Mouse (Mus musculus) hindbrain, embryonic 11.5 days (tissue): ENCODE data around the gene Tjp3. TPM values are rescaled to one million over a fixed set of nuclear protein-coding genes. Genes with fewer than 3 reads are reported as not detected.
A peak's percentile ranks its signal among the peaks of the same experiment; 100 is the strongest.

Experiments
- ATAC-seq: fragments of 200-750 bp; cut with Nextera tagmentation; 2 replicates; pipeline ENCODE4 v1.8.0; 2017; ENCODE audit warnings: mild to moderate bottlenecking, moderate TSS enrichment, moderate library complexity; ENCODE audit not compliant: low FRiP score
- DNase-seq: peaks from one replicate; pipeline ENCODE4 v3.0.0-alpha.2; 2015; ENCODE audit warnings: low spot score
- H3K27ac ChIP-seq: fragments of 300-500 bp; sonication (generic); 2 replicates; pipeline ENCODE4 v1.5.1; 2014; ENCODE audit warnings: mild to moderate bottlenecking, low read depth, low read length
- H3K27me3 ChIP-seq: fragments of 300-500 bp; sonication (generic); 2 replicates; pipeline ENCODE4 v1.6.1; 2014; ENCODE audit warnings: mild to moderate bottlenecking, low read length, moderate library complexity, mixed read lengths; ENCODE audit not compliant: control insufficient read depth, insufficient read depth
- H3K36me3 ChIP-seq: fragments of 300-500 bp; sonication (generic); 2 replicates; pipeline ENCODE4 v1.6.1; 2014; ENCODE audit warnings: mild to moderate bottlenecking, low read length, moderate library complexity, mixed read lengths; ENCODE audit not compliant: control insufficient read depth, insufficient read depth
- H3K4me1 ChIP-seq: fragments of 300-500 bp; sonication (generic); replicated peaks from 2 replicates; pipeline ENCODE4 v1.6.1; 2014; ENCODE audit warnings: low read length, mixed read lengths; ENCODE audit not compliant: control insufficient read depth, insufficient read depth
- H3K4me2 ChIP-seq: fragments of 300-500 bp; sonication (generic); replicated peaks from 2 replicates; pipeline ENCODE4 v1.6.1; 2014; ENCODE audit warnings: mild to moderate bottlenecking, low read depth, low read length
- H3K4me3 ChIP-seq: fragments of 300-500 bp; sonication (generic); 2 replicates; pipeline ENCODE4 v1.5.1; 2014; ENCODE audit warnings: low read depth, low read length
- H3K9ac ChIP-seq: fragments of 300-500 bp; sonication (generic); 2 replicates; pipeline ENCODE4 v1.6.1; 2014; ENCODE audit warnings: low read depth, low read length
- H3K9me3 ChIP-seq: fragments of 300-500 bp; sonication (generic); 2 replicates; pipeline ENCODE4 v1.6.1; 2016; ENCODE audit warnings: low read length; ENCODE audit not compliant: control insufficient read depth
- WGBS: fragments of 180-500 bp; shearing (Covaris S2); extraction: QIAGEN DNeasy Blood & Tissue Kit; methylation state at CpG from one replicate; pipeline ENCODE4 v1.1.7; 2014; 5-methylcytosine and 5-hydroxymethylcytosine counted together
- polyA plus RNA-seq: library from polyadenylated mRNA; unstranded; fragments of >200 nt; fragmentation: Nextera tagmentation; extraction: Ambion mirVana; gene quantifications from 2 replicates; pipeline ENCODE4 v1.2.1, GENCODE M21; 2014

Gene Tjp3
- polyA plus RNA-seq, 1 experiment from 2014 or later: 3.9 TPM

DNA sequence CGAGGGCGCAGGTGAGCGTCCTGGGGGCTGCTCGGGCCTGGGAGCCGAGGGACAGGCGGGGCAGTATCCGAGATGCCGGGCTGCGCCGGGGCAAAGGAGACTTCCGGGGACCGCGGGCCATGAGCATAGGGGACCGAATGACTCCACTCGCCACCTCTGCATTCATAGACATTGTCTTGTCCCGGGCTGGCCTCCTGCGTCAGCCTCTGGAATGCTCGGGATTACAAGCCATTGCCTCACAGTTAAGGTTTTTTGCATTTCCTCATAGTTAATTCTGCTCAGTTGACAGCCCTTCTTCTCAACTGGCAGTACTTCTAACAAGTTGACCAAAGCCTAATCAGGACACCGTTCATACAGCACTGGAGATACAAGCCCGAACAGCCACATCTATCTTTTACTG, 30.1 kb upstream of the Tjp3 start:
- Histone ChIP-seq H3K4me2 (peak overlapping the region; percentile 78), H3K4me3 (peak overlapping the region; percentile 99), H3K27me3 (no peaks in the 10 kb centered on the region), H3K27ac (peak overlapping the region; percentile 80), H3K36me3 (peaks cover 20% of the 10 kb centered on the region), H3K9me3 (no peaks in the 10 kb centered on the region), H3K9ac (peak overlapping the region; percentile 90), H3K4me1 (peaks cover 15% of the 10 kb centered on the region)
- DNase-seq (no peak), ATAC-seq (peak; percentile 0)
- 4% methylated on average over 20 of the region's 20 CpGs for WGBS

GRCm38 (mm10) chr10:81320550-81321347, 29.4 kb upstream of the Tjp3 start, which contains the start of gene Cactin:
Cactin (plus strand) TSS chr10:81321103.
- Histone ChIP-seq H3K4me3 (peak within 1 kb of the TSS; percentile 99), H3K36me3 (peaks cover 16% of the 10 kb centered on the region), H3K27me3 (no peaks in the 10 kb centered on the region), H3K9ac (peak within 1 kb of the TSS; percentile 90), H3K9me3 (no peaks in the 10 kb centered on the region), H3K27ac (peak within 1 kb of the TSS; percentile 80), H3K4me2 (peak within 1 kb of the TSS; percentile 78), H3K4me1 (peaks cover 15% of the 10 kb centered on the region)
- peak; percentile 100 for DNase-seq
- under 1% methylated on average over 68 of the region's 68 CpGs for WGBS
- peak; percentile 94 for ATAC-seq

DNA sequence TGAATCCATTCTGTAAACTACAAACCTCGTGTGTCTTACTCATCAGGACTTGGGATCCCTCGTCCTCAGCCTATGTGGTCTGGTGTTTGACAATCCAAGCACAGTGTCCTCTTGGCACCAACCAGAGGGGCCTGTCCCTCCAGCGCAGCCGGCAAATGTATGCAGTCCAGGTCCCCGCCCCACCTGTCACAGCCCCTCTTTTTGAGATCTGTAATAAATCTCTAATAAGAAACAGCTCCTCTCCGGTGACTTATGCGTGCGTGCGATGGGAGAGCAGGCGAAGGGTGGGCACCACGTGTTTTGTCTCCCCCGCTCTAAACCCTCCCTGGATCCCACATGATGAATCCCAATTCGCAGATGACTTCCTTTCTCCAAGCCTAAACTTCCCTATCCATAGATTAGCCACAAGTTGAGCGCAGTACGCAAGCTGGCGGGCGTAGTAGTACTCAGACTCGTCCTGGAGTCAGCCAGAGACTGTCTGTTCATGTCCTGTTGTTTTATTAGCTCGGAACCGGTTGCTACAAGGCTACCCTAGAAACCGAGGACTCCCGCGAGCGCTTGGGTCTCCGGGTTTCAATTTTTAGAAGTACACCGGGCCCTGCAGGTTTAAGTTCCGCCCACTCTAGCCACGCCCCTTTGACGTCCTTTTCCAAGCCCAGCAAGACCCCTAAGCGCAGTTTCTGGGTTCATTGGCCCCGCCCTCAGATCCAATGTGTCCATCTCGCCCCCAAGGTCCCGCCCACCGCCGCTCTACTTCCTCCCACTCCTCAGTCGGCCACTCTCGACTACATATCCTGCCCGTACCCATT, 28.6 kb upstream of the Tjp3 start:
- Histone ChIP-seq H3K27ac (peak overlapping the region; percentile 80), H3K4me3 (peak overlapping the region; percentile 99), H3K4me1 (peaks cover 15% of the 10 kb centered on the region), H3K27me3 (no peaks in the 10 kb centered on the region), H3K9me3 (no peaks in the 10 kb centered on the region), H3K4me2 (peak overlapping the region; percentile 78), H3K36me3 (peaks cover 11% of the 10 kb centered on the region), H3K9ac (peak overlapping the region; percentile 54)
- WGBS: 2% methylated on average over 38 of the region's 38 CpGs
- DNase-seq (peak; percentile 98), ATAC-seq (peak; percentile 3)

- ATAC-seq (no peak), DNase-seq (no peak)
- H3K4me1 ChIP-seq: peaks cover 15% of the 10 kb centered on the region
- H3K4me3 ChIP-seq: peak overlapping the region; percentile 99; the same call in 1 of the 2 replicates
- peaks cover 9% of the 10 kb centered on the region for H3K36me3 ChIP-seq
- peak overlapping the region; percentile 80; the same call in 1 of the 2 replicates for H3K27ac ChIP-seq
- WGBS: 53% methylated on average over 8 of the region's 8 CpGs
- H3K4me2 ChIP-seq: peak overlapping the region; percentile 78
- H3K9ac ChIP-seq: peak overlapping the region; percentile 54
- H3K27me3 ChIP-seq: no peaks in the 10 kb centered on the region
- H3K9me3 ChIP-seq: no peaks in the 10 kb centered on the region
These were observed 27.9 kb upstream of the Tjp3 start for GRCm38 (mm10) chr10:81319330-81319699.

- Histone ChIP-seq H3K27me3 (no peaks in the 10 kb centered on the region), H3K36me3 (peaks cover 6% of the 10 kb centered on the region; the same call in 1 of the 2 replicates), H3K9me3 (no peaks in the 10 kb centered on the region), H3K9ac (no peak overlapping the region), H3K4me3 (no peak overlapping the region), H3K27ac (no peak overlapping the region), H3K4me2 (no peak overlapping the region; the same call in 1 of the 2 replicates), H3K4me1 (peaks cover 15% of the 10 kb centered on the region)
- DNase-seq: no peak
- no peak for ATAC-seq
- 92% methylated on average over 13 of the region's 13 CpGs for WGBS
These were observed 27.4 kb upstream of the Tjp3 start for GRCm38 (mm10) chr10:81318589-81319329.

DNA sequence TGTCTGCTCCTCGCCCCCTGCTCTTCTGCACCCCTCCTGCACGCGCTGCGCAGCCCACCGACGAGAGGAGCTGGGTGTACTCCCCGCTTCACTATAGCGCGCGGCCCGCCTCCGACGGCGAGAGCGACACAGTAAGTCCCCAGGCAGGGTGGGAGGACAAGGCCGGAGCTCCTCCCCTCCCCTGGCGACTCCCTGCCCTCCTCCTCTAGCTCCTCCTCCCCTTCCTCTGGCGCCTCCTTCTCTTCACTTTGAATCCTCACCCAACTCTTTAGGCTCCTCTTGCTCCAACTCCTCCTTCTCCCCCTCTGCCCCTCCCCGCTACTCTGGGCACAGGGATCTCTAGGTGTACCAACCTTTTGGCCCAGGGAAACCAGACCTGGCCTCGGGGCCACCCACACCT, 25.9 kb upstream of the Tjp3 start:
- Histone ChIP-seq H3K27ac (no peak overlapping the region), H3K27me3 (no peaks in the 10 kb centered on the region), H3K9me3 (no peaks in the 10 kb centered on the region), H3K36me3 (peaks cover 7% of the 10 kb centered on the region; the same call in 1 of the 2 replicates), H3K4me2 (peak overlapping the region; percentile 25; the same call in 1 of the 2 replicates), H3K9ac (no peak overlapping the region; the same call in 1 of the 2 replicates), H3K4me3 (no peak overlapping the region), H3K4me1 (peaks cover 14% of the 10 kb centered on the region)
- DNase-seq (no peak), ATAC-seq (no peak)
- WGBS: 11% methylated on average over 19 of the region's 20 CpGs

- Histone ChIP-seq H3K27me3 (no peaks in the 10 kb centered on the region), H3K9me3 (no peaks in the 10 kb centered on the region), H3K4me3 (no peak overlapping the region), H3K4me1 (peaks cover 10% of the 10 kb centered on the region), H3K36me3 (peaks cover 11% of the 10 kb centered on the region), H3K9ac (peak overlapping the region; percentile 19; the same call in 1 of the 2 replicates), H3K27ac (no peak overlapping the region), H3K4me2 (peak overlapping the region; percentile 25; the same call in 1 of the 2 replicates)
- no peak for ATAC-seq
- DNase-seq: no peak
- 47% methylated on average over 15 of the region's 16 CpGs for WGBS
These were observed 25.1 kb upstream of the Tjp3 start for GRCm38 (mm10) chr10:81316338-81317060.

DNA sequence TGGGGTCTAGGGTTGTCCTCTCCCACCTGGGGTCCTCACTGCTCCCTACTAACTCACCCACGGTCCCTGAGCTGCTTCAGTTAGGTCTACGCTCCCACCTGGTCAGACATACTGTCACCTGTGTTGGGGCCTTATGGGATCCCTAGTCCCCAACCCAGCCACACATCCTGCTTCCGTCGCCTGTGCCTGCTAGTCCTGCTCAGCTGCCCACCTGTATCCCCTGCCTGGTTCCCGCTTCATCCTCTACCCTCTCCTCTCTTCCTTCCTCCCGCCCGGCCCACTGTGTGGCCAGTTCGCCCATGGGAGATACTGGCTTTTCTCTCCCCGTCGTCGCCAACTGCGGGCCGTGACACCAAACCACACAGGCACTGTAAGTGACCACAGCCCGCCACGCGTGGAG, 24.2 kb upstream of the Tjp3 start:
- 96% methylated on average over 16 of the region's 16 CpGs for WGBS
- Histone ChIP-seq H3K27me3 (no peaks in the 10 kb centered on the region), H3K36me3 (peaks cover 18% of the 10 kb centered on the region), H3K9ac (no peak overlapping the region), H3K9me3 (no peaks in the 10 kb centered on the region), H3K4me2 (no peak overlapping the region), H3K27ac (no peak overlapping the region), H3K4me1 (peaks cover 10% of the 10 kb centered on the region), H3K4me3 (no peak overlapping the region; the same call in 1 of the 2 replicates)
- no peak for ATAC-seq
- DNase-seq: no peak
